Mouse (Mus musculus): ENCODE measurements around the gene Rps16.

Rps16 gene

DNA sequence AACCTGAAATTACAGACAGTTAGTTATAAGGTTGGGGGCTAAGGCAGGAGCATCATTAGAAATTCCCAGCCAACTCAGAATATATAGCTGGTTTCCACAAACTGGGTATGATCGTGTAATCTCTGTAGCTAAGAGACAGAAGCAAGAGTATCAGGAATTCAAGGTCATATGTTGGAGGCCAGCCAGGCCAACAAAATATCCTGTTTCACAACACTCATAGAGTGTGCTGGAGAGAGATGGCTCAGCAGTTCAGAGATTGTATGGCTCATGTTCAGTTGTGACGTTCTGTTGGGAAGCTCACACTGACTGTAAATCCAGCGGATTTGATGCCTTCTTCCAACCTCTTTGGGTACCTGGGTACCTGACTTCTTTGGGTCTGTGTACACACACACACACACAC, 2.7 kb upstream of the Rps16 start:
- DNase-seq (ENCODE audit: low spot score in 2 of 2), result no peak

DNA sequence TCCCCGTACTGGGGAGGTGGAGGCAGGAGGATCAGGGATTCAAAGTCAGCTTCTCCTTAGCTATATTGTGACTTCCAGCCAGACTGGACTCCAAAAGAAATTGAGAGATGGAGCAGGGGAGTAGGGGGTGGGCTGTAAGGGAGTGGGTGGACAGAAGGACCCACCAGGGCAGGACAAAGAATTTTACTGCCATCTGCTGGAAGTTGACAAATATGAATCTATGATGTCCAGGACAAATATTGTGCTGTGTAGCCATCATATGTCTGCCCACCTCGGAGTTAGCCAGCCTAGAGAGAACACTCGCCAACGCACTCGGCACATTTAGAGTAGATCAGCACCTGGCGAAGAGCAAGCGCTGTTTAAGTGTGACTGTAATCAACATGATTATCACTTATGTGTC, 1.9 kb upstream of the Rps16 start:
- no peak for DNase-seq (ENCODE audit: low spot score in 2 of 2)

DNA sequence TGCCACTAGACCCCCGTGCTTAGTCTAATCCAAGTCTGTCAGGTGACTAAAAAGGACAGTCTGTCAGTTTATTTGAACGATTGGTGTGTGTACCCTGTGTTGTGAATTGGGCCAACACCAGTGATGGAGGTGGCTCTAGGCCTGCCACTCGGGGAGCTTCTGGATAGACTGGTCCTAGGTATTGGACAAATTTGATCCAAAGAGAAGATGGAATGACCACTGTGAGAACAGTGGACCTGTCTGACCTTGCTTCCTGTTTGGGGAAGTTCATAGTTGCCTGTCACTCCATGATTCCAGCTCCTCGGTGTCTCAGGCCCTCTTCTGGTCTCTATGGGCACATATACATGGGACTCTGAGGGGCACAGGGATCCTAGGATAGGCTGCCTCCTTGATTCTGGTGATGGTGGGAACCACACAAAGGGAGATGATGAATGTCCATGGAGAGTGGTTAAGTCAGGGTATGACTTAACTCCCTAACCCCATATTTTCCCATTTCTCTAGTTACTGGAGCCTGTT, 1.3 kb downstream of the Rps16 start:
- DNase-seq (ENCODE audit: low spot score in 2 of 2), result no peak

DNA sequence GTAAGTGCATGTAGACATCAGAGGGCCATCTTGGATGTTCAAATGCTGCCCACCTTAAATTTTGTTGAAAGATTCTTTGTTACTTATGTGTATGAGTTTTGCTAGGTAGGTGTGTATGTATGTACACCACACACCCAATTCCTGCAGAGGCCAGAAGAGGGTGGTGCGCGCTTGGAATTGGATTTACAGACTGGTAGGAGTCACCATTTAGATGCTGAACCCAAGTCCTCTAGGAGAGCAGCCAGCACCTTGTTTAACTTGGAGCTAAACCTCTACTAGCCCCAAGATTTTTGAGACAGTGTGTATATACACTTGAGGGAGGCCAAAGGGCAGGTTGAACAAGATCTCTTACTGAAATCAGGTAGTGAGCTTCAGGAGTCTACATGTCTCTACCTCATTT, 2.8 kb downstream of the Rps16 start:
- DNase-seq (ENCODE audit: low spot score in 2 of 2), result no peak

DNA sequence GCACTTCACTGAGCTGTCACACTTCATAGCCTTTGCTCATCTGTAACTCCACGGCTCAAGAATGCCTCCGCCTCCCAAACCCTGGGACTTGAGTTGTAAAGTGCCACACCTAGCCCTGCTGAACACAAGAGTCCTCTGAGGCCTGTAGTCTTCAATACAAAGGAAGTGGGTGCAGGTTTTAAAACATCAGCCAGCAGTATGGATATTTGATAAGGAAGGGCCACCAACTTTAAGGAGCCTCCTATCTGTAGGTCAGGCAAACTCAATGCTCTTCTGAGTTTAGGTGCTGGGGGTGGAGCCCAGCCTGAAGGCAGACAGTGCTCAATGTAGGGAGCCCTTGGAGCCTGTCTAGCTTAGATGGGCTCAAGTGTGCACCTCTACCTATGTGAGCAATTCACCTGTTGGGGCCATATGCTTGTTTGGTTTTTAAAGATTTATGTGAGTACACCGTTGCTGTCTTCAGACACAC, 3.7 kb downstream of the Rps16 start:
- DNase-seq (ENCODE audit: low spot score in 2 of 2), result no peak

DNA sequence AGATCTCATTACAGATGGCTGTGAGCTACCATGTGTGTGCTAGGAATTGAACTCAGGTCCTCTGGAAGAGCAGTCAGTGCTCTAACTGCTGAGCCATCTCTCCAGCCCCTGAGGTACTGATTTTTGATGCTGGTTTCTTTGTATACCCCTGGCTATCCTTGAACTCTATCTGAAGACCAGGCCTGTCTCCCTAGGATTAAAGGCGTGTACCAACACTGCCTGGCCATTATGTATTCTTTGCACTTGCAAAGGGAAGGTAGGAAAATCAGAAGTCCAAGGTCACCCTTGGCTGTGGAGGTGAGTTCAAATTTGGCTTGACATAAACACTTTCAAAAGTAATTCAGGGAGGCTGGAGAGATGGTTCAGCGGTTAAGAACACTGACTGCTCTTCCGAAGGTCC, 4.1 kb downstream of the Rps16 start:
- no peak for DNase-seq (ENCODE audit: low spot score in 2 of 2)

DNA sequence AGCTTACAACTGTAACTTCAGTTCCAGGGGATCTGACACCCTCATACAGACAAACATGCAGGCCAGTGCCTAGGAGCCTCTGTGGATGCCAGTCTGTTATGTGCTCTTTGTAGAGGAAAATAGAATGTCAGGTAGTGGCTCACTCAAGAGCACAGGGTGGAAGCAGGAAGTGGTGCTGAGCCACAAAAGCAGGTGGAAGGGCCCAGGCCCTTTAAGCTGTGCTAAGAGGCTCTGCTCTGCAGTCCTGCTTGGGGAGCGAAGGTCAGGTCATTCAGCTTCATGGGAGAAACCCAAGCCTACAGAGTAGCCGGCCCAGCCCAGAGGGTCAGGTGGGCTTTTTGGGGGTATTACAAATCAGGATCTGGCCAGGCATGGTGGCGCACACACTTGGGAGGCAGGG, 4.8 kb downstream of the Rps16 start:
- peak in 1 of 2 experiments; percentile 34 for DNase-seq (ENCODE audit: low spot score in 2 of 2)

DNA sequence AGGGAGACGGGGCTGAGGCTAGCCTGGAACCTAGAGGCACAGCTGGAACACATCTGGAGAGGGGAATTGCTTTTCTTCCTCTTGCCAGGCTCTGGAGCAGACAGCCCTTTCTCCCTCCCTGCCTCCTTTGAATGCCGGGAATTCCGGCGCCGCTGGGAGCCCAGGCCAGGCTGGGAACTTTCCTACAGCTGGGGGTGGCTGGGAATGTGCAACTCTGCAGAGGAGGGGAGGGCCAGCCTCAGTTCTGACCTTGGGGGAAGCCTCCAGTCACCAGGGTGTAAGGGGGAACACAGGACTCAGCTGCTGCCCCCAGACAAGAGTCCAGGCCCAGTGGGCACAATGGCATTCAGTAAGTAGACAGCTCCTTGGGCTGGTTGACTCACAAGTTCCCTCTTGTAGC, 6.5 kb downstream of the Rps16 start:
- no peak for DNase-seq (ENCODE audit: low spot score in 2 of 2)

DNA sequence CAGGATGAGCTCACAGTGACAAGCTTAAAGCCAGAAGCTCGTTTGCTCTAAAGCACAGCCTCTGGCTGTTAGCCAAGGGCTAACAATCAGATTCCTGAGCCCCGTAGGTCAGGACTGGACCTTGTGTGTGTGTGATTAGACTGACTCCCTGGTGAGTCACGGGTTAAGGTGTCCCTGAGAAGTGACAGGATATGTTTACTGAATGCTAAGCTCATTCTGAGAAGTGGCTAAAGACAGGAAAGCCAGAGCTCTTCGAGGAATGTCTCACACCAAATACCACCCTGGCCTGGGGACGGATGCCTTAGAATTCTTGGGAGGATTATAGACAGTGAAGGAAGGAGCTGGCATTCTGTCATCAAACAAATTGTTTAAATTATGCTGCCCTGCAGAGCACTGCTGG, 7.5 kb downstream of the Rps16 start:
- no peak for DNase-seq (ENCODE audit: low spot score in 2 of 2)

DNA sequence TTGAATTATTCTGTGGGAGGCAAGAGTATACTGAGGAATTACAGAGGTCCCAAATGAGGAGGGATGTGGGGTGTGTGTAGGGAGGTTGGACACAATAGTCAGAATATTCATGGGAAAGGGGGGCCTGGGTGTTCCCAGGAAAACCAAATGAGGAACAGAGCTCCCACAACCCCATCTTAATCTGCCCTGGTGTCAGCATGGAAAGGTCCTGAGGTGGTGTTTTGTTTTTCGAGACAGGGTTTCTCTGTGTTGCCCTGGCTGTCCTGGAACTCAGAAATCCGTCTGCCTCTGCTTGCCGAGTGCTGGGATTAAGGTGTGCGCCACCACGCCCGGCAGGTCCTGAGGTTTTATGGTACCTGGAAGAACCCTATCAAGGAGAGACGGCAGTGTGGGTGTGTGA, 8.0 kb downstream of the Rps16 start:
- no peak for DNase-seq (ENCODE audit: low spot score in 2 of 2)

DNA sequence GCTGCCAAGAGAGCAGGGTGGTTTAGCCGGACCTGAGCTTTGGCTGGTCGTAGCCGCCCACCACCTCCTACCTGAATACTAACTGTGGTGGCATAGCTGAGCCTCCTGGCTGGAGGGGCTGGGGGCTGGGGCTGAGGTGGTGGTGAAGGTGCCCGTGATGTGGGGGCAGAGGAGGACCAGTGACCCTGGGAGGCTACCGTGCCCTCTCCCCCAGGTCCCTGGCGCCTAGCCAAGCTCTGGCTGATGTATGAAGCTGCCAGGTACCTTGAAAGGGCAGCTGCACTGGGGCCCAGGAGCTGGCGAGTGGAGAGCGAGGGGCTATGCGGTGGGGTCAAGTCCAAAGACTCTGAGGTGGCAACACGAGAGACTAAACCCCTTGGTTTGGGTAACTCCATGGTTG, 9.4 kb downstream of the Rps16 start:
- peak in 1 of 2 experiments; percentile 21 for DNase-seq (ENCODE audit: low spot score in 2 of 2)

DNA sequence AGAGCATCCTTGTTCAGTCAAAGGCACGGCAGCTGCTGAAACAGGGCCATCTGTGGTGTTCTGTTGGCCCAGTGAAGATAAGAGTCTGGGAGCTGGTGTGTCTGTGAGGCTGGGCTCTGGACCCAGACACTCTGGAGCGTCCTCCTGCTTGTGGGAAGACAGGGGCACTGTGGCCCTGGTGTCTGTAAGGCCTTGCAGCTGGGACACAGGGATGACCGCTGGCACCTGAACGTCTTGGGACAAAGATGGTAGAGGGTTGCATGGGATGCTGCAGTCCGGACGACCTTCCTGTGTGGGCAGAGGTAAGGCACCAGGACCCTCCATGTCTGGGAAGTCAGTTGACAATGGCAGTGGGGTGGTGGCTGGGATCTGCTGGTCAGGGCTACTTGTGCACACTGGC, 9.8 kb downstream of the Rps16 start:
- peak in 1 of 2 experiments; percentile 12 for DNase-seq (ENCODE audit: low spot score in 2 of 2)

DNA sequence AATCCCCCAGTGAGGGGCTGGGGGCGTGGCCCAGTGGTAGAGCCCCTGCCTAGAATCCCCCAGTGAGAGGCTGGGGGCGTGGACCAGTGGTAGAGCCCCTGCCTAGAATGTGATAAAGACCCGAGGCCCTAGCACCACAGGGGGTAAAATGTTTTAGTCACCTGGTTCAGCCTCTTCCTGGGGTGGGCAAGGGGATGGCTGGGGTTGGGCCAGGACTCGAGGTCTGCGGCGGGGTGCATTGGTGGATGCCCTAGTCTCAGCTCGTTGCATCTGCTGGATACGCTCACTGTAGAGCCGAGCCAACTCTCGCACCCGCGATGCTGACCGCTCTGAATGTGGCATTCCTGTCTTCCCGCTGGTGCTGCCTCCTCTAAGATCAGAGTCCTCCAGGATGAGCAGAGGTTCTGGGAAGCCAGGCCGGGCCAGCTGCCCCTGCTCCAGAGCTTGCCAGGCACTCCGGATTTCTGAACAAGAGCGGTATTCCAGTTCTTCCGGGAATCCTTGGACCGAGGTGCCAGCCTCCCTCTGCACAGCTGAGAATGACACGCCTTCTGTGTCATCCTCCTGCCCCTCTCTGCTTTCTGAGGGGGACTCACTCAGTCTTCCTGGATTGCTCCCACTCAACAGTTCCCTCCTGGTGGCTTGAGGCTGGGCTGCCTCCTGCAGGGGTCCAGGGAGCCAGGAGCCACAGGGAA, 11.3 kb downstream of the Rps16 start:
- peak in 1 of 2 experiments; percentile 12 for DNase-seq (ENCODE audit: low spot score in 2 of 2)

DNA sequence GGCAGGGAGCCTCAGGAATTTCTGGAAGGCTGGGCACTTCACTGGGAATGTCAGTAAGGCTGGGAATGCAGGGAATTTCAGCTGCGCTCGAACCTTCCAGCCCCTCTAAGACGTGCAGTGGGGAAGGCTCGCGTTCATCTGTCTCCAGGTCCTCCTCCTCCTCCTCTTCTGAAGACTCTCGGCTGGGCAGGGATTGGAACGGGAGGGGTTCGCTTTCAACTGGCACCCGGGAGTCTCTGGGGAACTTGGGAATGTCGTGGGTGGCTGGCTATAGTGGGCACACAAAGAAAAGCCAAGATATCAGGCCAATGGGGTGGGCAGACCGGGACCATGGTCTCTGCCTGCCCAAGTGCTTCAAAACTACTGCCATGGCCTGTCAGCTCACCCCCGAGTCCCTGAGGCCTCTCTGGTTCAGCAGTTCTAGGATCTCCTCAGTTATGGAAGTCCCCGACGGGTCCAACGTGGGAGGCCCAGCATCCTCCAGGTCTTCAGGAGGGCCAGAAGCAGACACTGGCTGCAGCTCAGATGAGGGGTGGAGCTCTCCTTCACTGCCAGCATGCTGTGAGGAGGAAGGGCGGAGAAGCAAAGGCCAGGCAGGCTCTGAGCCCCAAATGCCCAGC, 12.1 kb downstream of the Rps16 start:
- no peak for DNase-seq (ENCODE audit: low spot score in 2 of 2)

DNA sequence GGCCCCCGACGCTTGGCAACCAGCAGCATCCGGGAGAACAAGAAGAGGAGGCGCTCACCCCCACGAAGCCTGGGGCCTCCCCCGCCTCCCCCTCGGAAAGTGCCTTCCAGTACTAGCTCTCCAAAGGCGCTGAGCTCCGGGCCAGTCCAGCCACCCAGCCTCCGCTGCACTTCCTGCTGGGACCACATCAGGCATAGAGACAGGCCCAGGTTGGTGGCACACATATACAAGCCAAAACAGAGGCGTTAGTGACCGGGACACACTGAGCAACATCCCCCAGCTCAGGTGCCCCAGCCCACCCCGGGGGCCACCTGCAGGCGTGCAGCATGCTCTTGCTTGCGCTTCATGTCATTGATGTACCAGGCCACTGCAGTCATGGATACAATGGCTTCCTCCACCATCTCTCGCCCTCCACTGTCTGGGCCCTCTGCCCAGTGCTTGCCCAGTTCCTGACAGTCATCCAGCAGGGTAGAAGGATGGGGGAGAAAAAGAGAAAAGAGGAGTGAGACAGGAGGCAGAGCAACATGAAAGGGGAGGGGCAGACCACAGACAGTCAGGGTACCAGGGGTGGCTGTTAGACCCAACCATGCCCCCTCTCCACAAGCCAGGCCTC, 17.3 kb downstream of the Rps16 start:
- no peak for DNase-seq (ENCODE audit: low spot score in 2 of 2)

DNA sequence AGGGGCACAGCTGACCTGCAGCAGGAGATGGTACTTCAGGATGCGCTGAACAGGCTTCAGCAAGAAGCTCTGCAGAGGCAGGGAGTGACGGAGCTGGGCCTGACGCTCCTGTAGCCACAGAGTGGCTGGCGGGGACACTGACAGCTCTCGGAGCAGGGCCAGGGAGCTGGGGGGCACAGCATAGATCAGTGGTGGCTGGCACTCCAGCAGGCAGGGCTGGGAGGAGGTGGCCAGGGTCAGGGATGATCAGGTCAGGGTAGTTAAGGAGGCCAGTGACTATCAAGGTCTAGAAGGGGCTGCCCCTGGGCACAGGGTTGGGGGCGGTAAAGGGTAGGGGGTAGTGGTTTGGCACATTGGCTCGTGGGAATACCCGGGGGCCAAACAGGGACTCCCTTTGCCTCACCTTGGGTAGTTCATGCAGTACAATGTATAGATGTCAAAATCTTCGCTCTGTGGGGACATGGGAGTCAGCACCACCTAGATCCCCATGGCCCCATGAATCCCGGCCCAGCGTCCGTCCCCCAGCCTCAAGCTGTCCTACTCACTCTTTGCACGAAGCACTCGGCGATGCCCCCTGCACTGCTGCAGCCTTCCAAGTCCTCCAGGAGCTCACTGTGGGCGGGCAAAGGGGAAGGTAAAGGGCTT, 17.9 kb downstream of the Rps16 start:
- DNase-seq (ENCODE audit: low spot score in 2 of 2), result no peak

DNA sequence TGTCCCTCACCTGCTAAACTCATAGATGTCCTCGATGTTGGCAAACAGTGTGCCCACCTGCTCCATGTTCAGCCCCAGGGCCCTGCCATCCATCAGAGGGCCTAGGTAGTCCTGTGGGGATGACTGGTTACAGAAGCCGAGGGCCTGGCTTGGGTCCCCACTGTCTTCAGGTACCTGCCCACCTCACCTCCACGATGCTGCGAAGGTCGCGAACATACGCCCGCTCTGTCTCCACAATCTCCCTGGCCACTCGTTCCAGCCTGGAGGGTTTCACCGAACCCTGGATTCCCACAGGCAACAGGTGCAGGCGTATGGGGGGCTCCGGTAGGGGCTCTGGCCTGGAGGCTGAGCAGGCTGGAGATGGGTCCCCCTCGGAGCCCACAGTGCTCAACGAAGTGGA, 19.6 kb downstream of the Rps16 start:
- no peak for DNase-seq (ENCODE audit: low spot score in 2 of 2)

DNA sequence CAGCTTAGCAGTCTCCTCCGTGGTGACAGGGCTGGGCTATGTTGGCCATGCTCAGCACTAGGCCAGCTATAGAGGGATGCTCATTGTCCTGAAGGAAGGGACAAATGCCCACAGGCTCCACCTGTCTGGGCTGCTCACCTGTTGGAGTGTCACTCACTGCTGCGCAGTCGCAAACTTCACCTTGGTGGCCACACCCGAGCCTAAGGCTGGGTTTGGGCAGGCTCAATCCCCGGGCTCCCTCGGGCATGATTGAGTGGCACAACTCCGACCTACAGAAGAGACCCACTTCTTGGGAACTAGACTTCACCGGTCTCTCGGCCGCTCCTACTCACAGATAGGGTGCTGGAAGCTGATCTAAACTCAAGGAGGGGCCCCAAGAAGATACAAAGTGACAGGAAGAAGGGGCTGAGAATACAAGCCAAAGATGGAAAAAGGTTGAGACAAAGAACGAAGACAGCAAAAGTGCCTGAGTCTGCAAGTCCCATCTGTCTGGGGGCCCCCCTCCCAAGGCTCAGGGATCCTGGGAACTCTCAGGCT, 20.6 kb downstream of the Rps16 start:
- peak; percentile 28 to 35 for DNase-seq (ENCODE audit: low spot score in 2 of 2)

DNA sequence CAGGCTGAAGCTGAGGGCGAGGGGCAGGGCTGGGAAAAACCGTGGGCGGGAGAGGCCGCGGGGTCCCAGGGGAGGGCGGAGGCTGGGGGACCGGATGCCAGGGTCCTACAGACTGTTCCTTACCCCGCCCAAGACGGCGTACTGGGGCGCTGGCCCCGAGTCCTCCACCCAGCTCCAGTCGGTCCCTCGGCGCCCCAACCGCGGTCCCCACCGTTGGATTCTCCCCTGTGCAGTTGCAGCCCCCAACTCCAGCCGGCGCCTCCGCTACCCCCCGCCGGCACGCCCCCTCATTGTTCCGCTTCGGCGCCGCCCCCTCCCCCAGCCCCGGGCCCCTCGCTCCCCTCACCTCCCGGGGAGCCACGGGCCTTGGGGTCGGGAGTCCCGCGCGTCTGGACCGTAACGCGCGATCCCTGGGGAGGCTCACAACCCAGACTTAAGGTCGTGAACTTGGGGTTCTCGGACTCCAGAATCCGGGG, 21.1 kb downstream of the Rps16 start:
- peak; percentile 43 to 65 for DNase-seq (ENCODE audit: low spot score in 2 of 2)

DNA sequence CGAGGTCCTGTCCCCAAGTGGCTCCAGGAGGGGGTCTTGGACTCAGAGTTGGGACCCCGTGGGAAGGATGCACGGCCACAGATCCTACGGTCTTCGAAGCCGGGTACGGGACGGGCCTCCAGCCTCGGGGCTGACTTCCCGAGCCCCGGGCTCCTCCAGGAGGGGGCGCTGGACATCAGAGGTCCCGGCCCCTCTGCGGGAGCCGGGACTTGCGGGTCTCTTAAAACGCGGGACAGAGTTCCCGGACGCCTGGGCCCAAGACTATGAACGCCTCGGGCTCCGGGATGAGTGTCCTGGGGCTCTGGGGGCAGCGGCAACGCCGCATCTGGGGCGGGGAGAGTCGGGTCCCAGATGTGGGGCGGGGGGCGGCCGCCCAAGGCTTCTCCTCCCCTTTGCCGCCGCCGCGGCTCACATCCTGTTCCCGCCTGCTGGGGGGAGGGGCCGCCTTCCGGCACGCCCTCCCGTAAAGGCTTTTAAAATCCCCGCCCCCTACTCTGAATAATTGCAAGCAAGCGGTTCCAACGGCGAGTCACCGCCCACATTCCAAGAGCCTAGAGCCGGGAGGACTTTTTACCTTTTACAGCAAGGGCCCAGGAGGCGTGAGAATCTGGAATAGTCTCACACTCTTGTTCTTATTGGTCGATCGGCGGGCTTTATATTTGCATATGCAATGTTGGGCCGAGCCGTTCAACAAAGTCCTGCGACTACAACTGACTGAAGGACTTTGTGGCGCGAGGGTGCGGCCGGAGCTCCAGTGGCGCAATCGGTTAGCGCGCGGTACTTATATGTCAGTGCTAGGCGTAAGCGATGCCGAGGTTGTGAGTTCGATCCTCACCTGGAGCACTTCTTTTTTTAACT, 22.0 kb downstream of the Rps16 start, which contains the start of gene Plekhg2:
Gene Plekhg2, minus strand, starts transcription at position 349 of the 858 bp plus-strand sequence.
- peak; percentile 95 to 97 for DNase-seq (ENCODE audit: low spot score in 2 of 2)

DNA sequence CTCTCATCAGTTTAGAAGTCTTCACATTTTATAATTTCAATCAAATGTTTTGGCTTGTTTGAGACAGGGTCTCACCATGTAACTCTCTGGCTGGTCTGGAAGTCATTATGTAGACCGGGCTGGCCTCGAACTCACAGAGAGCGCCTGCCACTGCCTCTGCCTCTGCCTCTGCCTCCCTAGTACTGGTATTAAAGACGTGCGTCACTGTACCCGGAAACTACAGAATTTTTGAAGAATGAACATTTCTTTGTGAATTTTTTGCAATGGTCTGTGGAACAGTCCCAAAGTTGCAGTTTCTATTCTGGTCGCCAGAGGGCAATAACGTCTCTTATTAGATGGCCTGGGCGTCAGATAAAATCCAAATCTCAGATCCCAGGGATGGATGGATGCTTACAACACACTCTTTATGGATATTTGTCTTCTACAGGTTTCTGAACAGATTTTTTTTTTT, 22.7 kb downstream of the Rps16 start:
- peak; percentile 60 to 84 for DNase-seq (ENCODE audit: low spot score in 2 of 2)
